Mouse (Mus musculus): ENCODE data around the gene Lcp2.

GRCm38 (mm10) chr11:34058960-34059359, 12.2 kb downstream of the Lcp2 start:
- TF ChIP-seq CTCF (IDR thresholded peaks at IDR 0.05; ENCODE audit: low read depth) (no peak), EP300 (IDR thresholded peaks at IDR 0.05; ENCODE audit: low read depth) (no peak)

All from liver, postnatal 0 days (tissue).